Mouse (Mus musculus): ENCODE measurements around the gene 6330409D20Rik. TPM values are rescaled to one million over a fixed set of nuclear protein-coding genes. Genes with fewer than 3 reads are reported as not detected.

6330409D20Rik gene
- polyA plus RNA-seq, 1 experiment from 2014 or later: not detected

- Histone ChIP-seq H3K9ac (no peak overlapping the region), H3K4me3 (ENCODE audit: low read depth, low read length) (peak overlapping the region; percentile 86; the same call in 1 of the 2 replicates), H3K27ac (ENCODE audit: low read depth) (no peak overlapping the region), H3K4me1 (ENCODE audit: insufficient read depth) (peaks cover 12% of the 10 kb centered on the region), H3K27me3 (ENCODE audit: insufficient read depth, low read length) (no peaks in the 10 kb centered on the region), H3K9me3 (ENCODE audit: low read depth, low read length) (no peaks in the 10 kb centered on the region), H3K36me3 (ENCODE audit: insufficient read depth) (peaks cover 15% of the 10 kb centered on the region), H3K4me2 (peak overlapping the region; percentile 90)
- TF ChIP-seq CTCF (IDR thresholded peaks at IDR 0.05; ENCODE audit: low read depth): no peak
- 89% methylated on average over 14 of the region's 14 CpGs for WGBS
- no peak for ATAC-seq (ENCODE audit: insufficient read depth)
- DNase-seq: no peak
These were observed 48.3 kb downstream of the 6330409D20Rik start for GRCm38 (mm10) chr2:32692496-32692895.

GRCm38 (mm10) chr2:32691041-32691440 is 49.8 kb downstream of the 6330409D20Rik start:
- H3K4me2 ChIP-seq: no peak overlapping the region
- no peak for DNase-seq
- 65% methylated on average over 11 of the region's 11 CpGs for WGBS
- H3K36me3 ChIP-seq (ENCODE audit: insufficient read depth): peaks cover 29% of the 10 kb centered on the region
- no peaks in the 10 kb centered on the region for H3K9me3 ChIP-seq (ENCODE audit: low read depth, low read length)
- peaks cover 12% of the 10 kb centered on the region for H3K4me1 ChIP-seq (ENCODE audit: insufficient read depth)
- TF ChIP-seq CTCF (IDR thresholded peaks at IDR 0.05; ENCODE audit: low read depth): no peak
- H3K27ac ChIP-seq (ENCODE audit: low read depth): no peak overlapping the region
- no peak overlapping the region for H3K9ac ChIP-seq
- no peaks in the 10 kb centered on the region for H3K27me3 ChIP-seq (ENCODE audit: insufficient read depth, low read length)
- no peak for ATAC-seq (ENCODE audit: insufficient read depth)
- H3K4me3 ChIP-seq (ENCODE audit: low read depth, low read length): no peak overlapping the region

- ATAC-seq (ENCODE audit: insufficient read depth) (no peak), DNase-seq (peak; percentile 95)
- H3K27ac ChIP-seq (ENCODE audit: low read depth): no peak overlapping the region
- H3K9ac ChIP-seq: no peak overlapping the region
- TF ChIP-seq CTCF (IDR thresholded peaks at IDR 0.05; ENCODE audit: low read depth): peak; percentile 100
- no peaks in the 10 kb centered on the region for H3K27me3 ChIP-seq (ENCODE audit: insufficient read depth, low read length)
- H3K4me1 ChIP-seq (ENCODE audit: insufficient read depth): peaks cover 12% of the 10 kb centered on the region
- peaks cover 46% of the 10 kb centered on the region for H3K36me3 ChIP-seq (ENCODE audit: insufficient read depth)
- WGBS: 21% methylated on average over 5 of the region's 5 CpGs
- no peak overlapping the region for H3K4me2 ChIP-seq
- no peak overlapping the region for H3K4me3 ChIP-seq (ENCODE audit: low read depth, low read length)
- no peaks in the 10 kb centered on the region for H3K9me3 ChIP-seq (ENCODE audit: low read depth, low read length)
These were observed 51.4 kb downstream of the 6330409D20Rik start for GRCm38 (mm10) chr2:32689420-32689819.

GRCm38 (mm10) chr2:32687562-32687961 is 53.3 kb downstream of the 6330409D20Rik start:
- no peak for TF ChIP-seq CTCF (IDR thresholded peaks at IDR 0.05; ENCODE audit: low read depth)
- WGBS: 91% methylated on average over 8 of the region's 8 CpGs
- Histone ChIP-seq H3K4me1 (ENCODE audit: insufficient read depth) (peaks cover 3% of the 10 kb centered on the region; the same call in 1 of the 2 replicates), H3K36me3 (ENCODE audit: insufficient read depth) (peaks cover 63% of the 10 kb centered on the region), H3K9ac (no peak overlapping the region), H3K27me3 (ENCODE audit: insufficient read depth, low read length) (no peaks in the 10 kb centered on the region), H3K4me3 (ENCODE audit: low read depth, low read length) (no peak overlapping the region), H3K4me2 (no peak overlapping the region), H3K27ac (ENCODE audit: low read depth) (no peak overlapping the region), H3K9me3 (ENCODE audit: low read depth, low read length) (no peaks in the 10 kb centered on the region)
- ATAC-seq (ENCODE audit: insufficient read depth) (no peak), DNase-seq (no peak)

- Histone ChIP-seq H3K4me2 (no peak overlapping the region), H3K36me3 (ENCODE audit: insufficient read depth) (peaks cover 65% of the 10 kb centered on the region), H3K4me1 (ENCODE audit: insufficient read depth) (no peaks in the 10 kb centered on the region), H3K9ac (no peak overlapping the region), H3K27me3 (ENCODE audit: insufficient read depth, low read length) (no peaks in the 10 kb centered on the region), H3K4me3 (ENCODE audit: low read depth, low read length) (no peak overlapping the region), H3K9me3 (ENCODE audit: low read depth, low read length) (no peaks in the 10 kb centered on the region), H3K27ac (ENCODE audit: low read depth) (no peak overlapping the region)
- WGBS: 96% methylated on average over 6 of the region's 6 CpGs
- DNase-seq (no peak), ATAC-seq (ENCODE audit: insufficient read depth) (no peak)
- TF ChIP-seq CTCF (IDR thresholded peaks at IDR 0.05; ENCODE audit: low read depth): no peak
These were observed 54.2 kb downstream of the 6330409D20Rik start for GRCm38 (mm10) chr2:32686640-32687039.

- Histone ChIP-seq H3K9ac (no peak overlapping the region), H3K4me3 (ENCODE audit: low read depth, low read length) (no peak overlapping the region), H3K36me3 (ENCODE audit: insufficient read depth) (peaks cover 71% of the 10 kb centered on the region), H3K27me3 (ENCODE audit: insufficient read depth, low read length) (no peaks in the 10 kb centered on the region), H3K4me1 (ENCODE audit: insufficient read depth) (no peaks in the 10 kb centered on the region), H3K4me2 (no peak overlapping the region), H3K27ac (ENCODE audit: low read depth) (no peak overlapping the region), H3K9me3 (ENCODE audit: low read depth, low read length) (no peaks in the 10 kb centered on the region)
- no peak for DNase-seq
- 94% methylated on average over 3 of the region's 3 CpGs for whole genome bisulfite sequencing
- no peak for TF ChIP-seq CTCF (IDR thresholded peaks at IDR 0.05; ENCODE audit: low read depth)
- ATAC-seq (ENCODE audit: insufficient read depth): no peak
These were observed 55.0 kb downstream of the 6330409D20Rik start for GRCm38 (mm10) chr2:32685807-32686206.

- TF ChIP-seq CTCF (IDR thresholded peaks at IDR 0.05; ENCODE audit: low read depth): no peak
- H3K36me3 ChIP-seq (ENCODE audit: insufficient read depth): peaks cover 75% of the 10 kb centered on the region
- H3K4me1 ChIP-seq (ENCODE audit: insufficient read depth): no peaks in the 10 kb centered on the region
- WGBS: 85% methylated on average over 15 of the region's 15 CpGs
- no peak for ATAC-seq (ENCODE audit: insufficient read depth)
- H3K9me3 ChIP-seq (ENCODE audit: low read depth, low read length): no peaks in the 10 kb centered on the region
- no peak for DNase-seq
- no peaks in the 10 kb centered on the region for H3K27me3 ChIP-seq (ENCODE audit: insufficient read depth, low read length)
- H3K4me2 ChIP-seq: no peak overlapping the region
- H3K4me3 ChIP-seq (ENCODE audit: low read depth, low read length): no peak overlapping the region
- H3K27ac ChIP-seq (ENCODE audit: low read depth): no peak overlapping the region
- H3K9ac ChIP-seq: no peak overlapping the region
These were observed 56.0 kb downstream of the 6330409D20Rik start for GRCm38 (mm10) chr2:32684681-32685428.

Measured in lung, embryonic 14.5 days (tissue).